Mouse (Mus musculus) heart, postnatal 0 days (tissue): Measurements from ENCODE around the gene Phyh. TPM values are rescaled to one million over a fixed set of nuclear protein-coding genes. Genes with fewer than 3 reads are reported as not detected.

Experiments used
- ATAC-seq: fragments of 200-750 bp; cut with Nextera tagmentation; 2 replicates; pipeline ENCODE4 v1.8.0; 2017; ENCODE audit warnings: low read depth, moderate number of reproducible peaks, moderate library complexity; ENCODE audit not compliant: insufficient read depth
- DNase-seq: peaks from one replicate; pipeline ENCODE4 v3.0.0-alpha.2; 2016; ENCODE audit warnings: low spot score
- H3K27ac ChIP-seq: fragments of 300-500 bp; sonication (generic); 2 replicates; pipeline ENCODE4 v1.5.1; 2014; ENCODE audit warnings: low read depth, mild to moderate bottlenecking
- H3K27me3 ChIP-seq: fragments of 300-500 bp; sonication (generic); 2 replicates; pipeline ENCODE4 v1.6.1; 2014; ENCODE audit warnings: low read length, mixed read lengths; ENCODE audit not compliant: control insufficient read depth, insufficient read depth
- H3K36me3 ChIP-seq: fragments of 300-500 bp; sonication (generic); replicated peaks from 2 replicates; pipeline ENCODE4 v1.6.1; 2014; ENCODE audit warnings: low read length, mixed read lengths; ENCODE audit not compliant: control insufficient read depth, insufficient read depth
- H3K4me1 ChIP-seq: fragments of 300-500 bp; sonication (generic); 2 replicates; pipeline ENCODE4 v1.6.1; 2014; ENCODE audit warnings: antibody characterized with exemption; ENCODE audit not compliant: control insufficient read depth, insufficient read depth
- H3K4me2 ChIP-seq: fragments of 300-500 bp; sonication (generic); 2 replicates; pipeline ENCODE4 v1.6.1; 2014; ENCODE audit warnings: low read depth, mild to moderate bottlenecking, low read length, moderate library complexity
- H3K4me3 ChIP-seq: fragments of 300-500 bp; sonication (generic); 2 replicates; pipeline ENCODE4 v1.5.1; 2014; ENCODE audit warnings: low read depth, low read length
- H3K9ac ChIP-seq: fragments of 300-500 bp; sonication (generic); replicated peaks from 2 replicates; pipeline ENCODE4 v1.6.1; 2014; ENCODE audit warnings: low read depth, low read length, mixed read lengths
- H3K9me3 ChIP-seq: fragments of 300-500 bp; sonication (generic); replicated peaks from 2 replicates; pipeline ENCODE4 v1.6.1; 2016; ENCODE audit warnings: low read length; ENCODE audit not compliant: control insufficient read depth
- CTCF ChIP-seq: IDR thresholded peaks from 2 replicates; pipeline ENCODE4 v1.5.1; 2016; ENCODE audit warnings: antibody characterized with exemption, control low read depth, low read depth
- EP300 ChIP-seq: IDR thresholded peaks from 2 replicates; pipeline ENCODE4 v1.6.1; 2016; ENCODE audit warnings: antibody characterized with exemption, low read depth
- WGBS: fragments of 180-500 bp; shearing (Covaris S2); extraction: QIAGEN DNeasy Blood & Tissue Kit; methylation state at CpG from one replicate; pipeline ENCODE4 v1.1.7; 2014; 5-methylcytosine and 5-hydroxymethylcytosine counted together
- polyA plus RNA-seq: library from polyadenylated mRNA; unstranded; fragments of >200 nt; fragmentation: Nextera tagmentation; extraction: Ambion mirVana; gene quantifications from 2 replicates; pipeline ENCODE4 v1.2.1, GENCODE M21; 2015
- total RNA-seq: library from RNA; depleted of rRNA; stranded (reverse); fragments of >200 nt; gene quantifications from 2 replicates; pipeline ENCODE4 v1.2.3, GENCODE M21; 2014; ENCODE audit warnings: low replicate concordance

Phyh gene
- total and polyA plus RNA-seq, 2 experiments from 2014 or later, result 257 to 443 TPM

- peak; percentile 57 for DNase-seq
- WGBS, result 12% methylated on average over 8 of the region's 8 CpGs
These were observed 1.3 kb upstream of the Phyh start for GRCm38 (mm10) chr2:4917326-4918021.

GRCm38 (mm10) chr2:4921019-4921418 lies 2.2 kb downstream of the Phyh start:
- Histone ChIP-seq H3K9me3 (no peaks in the 10 kb centered on the region), H3K27ac (no peak overlapping the region), H3K9ac (no peak overlapping the region), H3K27me3 (no peaks in the 10 kb centered on the region), H3K36me3 (peaks cover 11% of the 10 kb centered on the region), H3K4me1 (peaks cover 3% of the 10 kb centered on the region), H3K4me2 (no peak overlapping the region), H3K4me3 (no peak overlapping the region)
- no peak for ATAC-seq
- no peak for DNase-seq
- no peak for TF ChIP-seq EP300
- no peak for TF ChIP-seq CTCF
- WGBS, result 89% methylated on average over 5 of the region's 5 CpGs

More at GRCm38 (mm10) chr2:4917326-4918021, 1.3 kb upstream of the Phyh start:
- ATAC-seq, result peak; percentile 32; the same call in 1 of the 2 replicates
- Histone ChIP-seq H3K4me1 (peaks cover 3% of the 10 kb centered on the region), H3K36me3 (no peaks in the 10 kb centered on the region), H3K4me3 (peak overlapping the region; percentile 27), H3K9me3 (no peaks in the 10 kb centered on the region), H3K27me3 (no peaks in the 10 kb centered on the region), H3K4me2 (peak overlapping the region; percentile 50), H3K9ac (no peak overlapping the region), H3K27ac (peak overlapping the region; percentile 60)
- peak; percentile 89 for TF ChIP-seq CTCF
- TF ChIP-seq EP300, result no peak

- 55% methylated on average over 7 of the region's 7 CpGs for WGBS
- Histone ChIP-seq H3K27ac (no peak overlapping the region), H3K9ac (no peak overlapping the region), H3K4me3 (no peak overlapping the region), H3K27me3 (no peaks in the 10 kb centered on the region), H3K4me2 (no peak overlapping the region), H3K9me3 (no peaks in the 10 kb centered on the region), H3K4me1 (peaks cover 3% of the 10 kb centered on the region), H3K36me3 (peaks cover 16% of the 10 kb centered on the region)
- ATAC-seq (no peak), DNase-seq (no peak)
- TF ChIP-seq CTCF, result no peak
- TF ChIP-seq EP300, result no peak
These were observed 3.8 kb downstream of the Phyh start for GRCm38 (mm10) chr2:4922476-4923164.

- 84% methylated on average over 3 of the region's 3 CpGs for WGBS
- Histone ChIP-seq H3K4me3 (no peak overlapping the region), H3K36me3 (peaks cover 61% of the 10 kb centered on the region), H3K4me2 (no peak overlapping the region), H3K9ac (no peak overlapping the region), H3K27ac (no peak overlapping the region), H3K4me1 (no peaks in the 10 kb centered on the region), H3K9me3 (no peaks in the 10 kb centered on the region), H3K27me3 (no peaks in the 10 kb centered on the region)
- ATAC-seq (no peak), DNase-seq (no peak)
- TF ChIP-seq EP300, result no peak
- no peak for TF ChIP-seq CTCF
These were observed 8.6 kb downstream of the Phyh start for GRCm38 (mm10) chr2:4927391-4927790.

GRCm38 (mm10) chr2:4929230-4929629 lies 10.4 kb downstream of the Phyh start:
- DNase-seq (no peak), ATAC-seq (no peak)
- WGBS, result 56% methylated on average over 2 of the region's 2 CpGs
- Histone ChIP-seq H3K36me3 (peaks cover 67% of the 10 kb centered on the region), H3K4me3 (no peak overlapping the region), H3K9ac (no peak overlapping the region), H3K4me2 (no peak overlapping the region), H3K4me1 (no peaks in the 10 kb centered on the region), H3K27ac (no peak overlapping the region), H3K9me3 (no peaks in the 10 kb centered on the region), H3K27me3 (no peaks in the 10 kb centered on the region)
- TF ChIP-seq EP300 (no peak), CTCF (no peak)
